Mouse (Mus musculus) megakaryocyte-erythroid progenitor cell, adult 5-6 weeks (primary cell): Measurements from ENCODE around the gene Atxn1. TPM values are rescaled to one million over a fixed set of nuclear protein-coding genes. Genes with fewer than 3 reads are reported as not detected.
A peak's percentile ranks its signal among the peaks of the same experiment; 100 is the strongest.

Experiments
- ATAC-seq: replicated peaks from 2 replicates; pipeline ENCODE4 v1.8.0; 2016; ENCODE audit warnings: mild to moderate bottlenecking, inconsistent platforms; ENCODE audit not compliant: severe bottlenecking, poor library complexity, low FRiP score, low TSS enrichment
- total RNA-seq, 2 experiments: library from RNA; stranded (forward) in 1 of 2; stranded (reverse) in 1 of 2; fragments of 200-1000, 215-1000 nt in 1 of 2; fragments of >200 nt in 1 of 2; fragmentation: Nextera tagmentation in 1 of 2; gene quantifications; 2 replicates each; pipeline ENCODE4 v1.2.3; 2014 to 2017

Atxn1 gene
- total RNA-seq (2014; fragmentation: Nextera tagmentation) (6.3 and 28.0 TPM in 2 replicates), total RNA-seq (2017) (5.0 and 23.3 TPM in 2 replicates)

- peak; percentile 57 for ATAC-seq
Observed at GRCm38 (mm10) chr13:45964853-45965593, at the start of gene Atxn1. Atxn1 (minus strand) TSS chr13:45965008.

GRCm38 (mm10) chr13:46011232-46011631 is 46.4 kb upstream of the Atxn1 start:
- no peak for ATAC-seq

GRCm38 (mm10) chr13:46010075-46010474 is 45.3 kb upstream of the Atxn1 start:
- no peak for ATAC-seq

- ATAC-seq: no peak
Observed at GRCm38 (mm10) chr13:46008831-46009666, 44.2 kb upstream of the Atxn1 start.

GRCm38 (mm10) chr13:46006211-46007102 is 41.6 kb upstream of the Atxn1 start:
- ATAC-seq: no peak

GRCm38 (mm10) chr13:46005656-46006055 is 40.8 kb upstream of the Atxn1 start:
- ATAC-seq: no peak

GRCm38 (mm10) chr13:46001356-46001755 is 36.5 kb upstream of the Atxn1 start:
- no peak for ATAC-seq

GRCm38 (mm10) chr13:45992953-45993352 is 28.1 kb upstream of the Atxn1 start:
- no peak for ATAC-seq

GRCm38 (mm10) chr13:45990486-45990885 is 25.7 kb upstream of the Atxn1 start:
- no peak for ATAC-seq

- ATAC-seq: no peak
Observed at GRCm38 (mm10) chr13:45979246-45979645, 14.4 kb upstream of the Atxn1 start.

GRCm38 (mm10) chr13:45976894-45977293 is 12.1 kb upstream of the Atxn1 start:
- peak; percentile 98 for ATAC-seq

GRCm38 (mm10) chr13:45974651-45975050 is 9.8 kb upstream of the Atxn1 start:
- ATAC-seq: no peak

- ATAC-seq: no peak
Observed at GRCm38 (mm10) chr13:45973972-45974490, 9.2 kb upstream of the Atxn1 start.

GRCm38 (mm10) chr13:45970920-45971536 is 6.2 kb upstream of the Atxn1 start:
- no peak for ATAC-seq

GRCm38 (mm10) chr13:45968206-45968605 is 3.4 kb upstream of the Atxn1 start:
- no peak for ATAC-seq

GRCm38 (mm10) chr13:45967371-45967770 is 2.6 kb upstream of the Atxn1 start:
- ATAC-seq: no peak

GRCm38 (mm10) chr13:45966586-45966985 is 1.8 kb upstream of the Atxn1 start:
- ATAC-seq: 0 out of 2 replicates have a peak, but pooled peaks have one; percentile 32

- ATAC-seq: peak; percentile 24
Observed at GRCm38 (mm10) chr13:45965594-45966432, 1.0 kb upstream of the Atxn1 start.
